Mouse (Mus musculus): ENCODE data around the gene Odf3l1.

- TF ChIP-seq POLR2A (IDR thresholded peaks at IDR 0.05; ENCODE audit: low read depth, low read length) (no peak), CTCF (IDR thresholded peaks at IDR 0.05; ENCODE audit: borderline replicate concordance, insufficient read depth, low read length) (no peak)
Observed at GRCm38 (mm10) chr9:56882283-56882682, 17.8 kb upstream of the Odf3l1 start.

All from embryonic fibroblast, embryonic 13.5 days (primary cell).